Mouse (Mus musculus): Measurements from ENCODE around the gene Tnni3.

The Tnni3 gene

DNA sequence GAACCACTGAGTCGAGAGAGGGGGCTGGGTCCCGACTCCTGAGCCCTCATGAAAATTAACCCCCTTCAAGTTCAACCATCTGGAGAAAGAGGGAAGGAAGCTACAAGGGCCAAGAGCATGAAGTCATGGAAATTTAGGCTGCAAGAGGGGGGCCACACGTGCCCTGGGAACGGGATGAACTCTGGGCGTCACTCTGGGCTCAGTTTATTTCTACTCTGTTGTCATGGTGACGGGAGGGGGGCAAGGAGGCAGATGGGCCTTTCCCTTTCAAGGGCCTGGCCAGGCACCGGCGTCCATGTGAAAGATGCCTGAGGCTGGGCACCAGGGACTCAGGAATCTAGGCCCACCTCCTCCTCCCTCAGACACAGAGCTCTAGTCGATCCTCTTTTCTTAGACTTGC lies 25.8 kb downstream of the Tnni3 start:
- no peak for DNase-seq (ENCODE audit: low read depth, low spot score)

GRCm38 (mm10) chr7:4497271-4497903 lies 26.6 kb downstream of the Tnni3 start:
- no peak for DNase-seq (ENCODE audit: low read depth, low spot score)

GRCm38 (mm10) chr7:4496468-4496867 lies 27.6 kb downstream of the Tnni3 start:
- no peak for DNase-seq (ENCODE audit: low read depth, low spot score)

DNA sequence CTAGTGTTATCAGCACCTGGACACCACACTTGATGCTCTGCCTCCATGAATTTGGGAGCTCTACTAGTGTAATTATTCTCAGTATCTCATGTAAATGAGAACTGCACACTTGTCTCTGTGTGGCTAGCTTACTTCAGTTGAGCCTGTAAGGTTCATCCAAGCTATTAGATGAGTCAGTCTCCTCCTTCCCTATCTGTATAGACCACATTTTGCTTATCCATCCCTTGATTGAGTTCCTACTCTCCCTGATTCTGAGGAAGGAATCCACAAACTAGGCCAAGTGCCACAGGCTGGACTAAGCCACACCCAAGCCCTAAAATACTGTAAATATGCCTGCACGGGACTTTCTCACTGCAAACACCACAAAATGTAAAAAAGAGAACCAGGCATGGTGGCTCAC lies 30.0 kb downstream of the Tnni3 start:
- no peak for DNase-seq (ENCODE audit: low read depth, low spot score)

GRCm38 (mm10) chr7:4492284-4493224 lies 31.5 kb downstream of the Tnni3 start:
- DNase-seq (ENCODE audit: low read depth, low spot score), result no peak

- no peak for DNase-seq (ENCODE audit: low read depth, low spot score)
Measured at GRCm38 (mm10) chr7:4491308-4491707, 32.7 kb downstream of the Tnni3 start.

GRCm38 (mm10) chr7:4482281-4482680 lies 41.7 kb downstream of the Tnni3 start:
- DNase-seq (ENCODE audit: low read depth, low spot score), result no peak

GRCm38 (mm10) chr7:4479674-4480073 lies 44.4 kb downstream of the Tnni3 start:
- DNase-seq (ENCODE audit: low read depth, low spot score), result no peak

- no peak for DNase-seq (ENCODE audit: low read depth, low spot score)
Measured at GRCm38 (mm10) chr7:4478796-4479291, 45.2 kb downstream of the Tnni3 start.

- DNase-seq (ENCODE audit: low read depth, low spot score), result peak; percentile 56
Measured at GRCm38 (mm10) chr7:4478021-4478795, 45.8 kb downstream of the Tnni3 start.

DNA sequence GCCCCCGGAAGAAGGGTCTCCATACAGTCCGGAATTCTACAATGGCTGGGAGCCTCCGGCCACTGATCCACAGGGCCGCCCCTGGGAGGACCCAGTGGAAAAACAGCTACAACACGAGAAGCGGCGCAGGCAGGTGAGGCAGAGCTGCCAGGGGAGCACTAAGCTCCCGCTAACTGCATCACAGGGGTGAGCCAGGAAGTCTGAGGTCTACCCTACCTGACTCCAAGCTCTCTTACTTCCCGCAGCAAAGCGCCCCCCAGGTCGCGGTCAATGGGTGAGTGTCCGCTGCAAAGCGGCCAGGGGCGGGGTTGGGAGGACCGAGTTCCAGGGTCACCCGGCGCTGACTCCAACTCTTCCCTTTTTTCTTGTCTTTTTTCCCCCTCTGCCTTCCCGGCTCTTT lies 50.1 kb downstream of the Tnni3 start:
- no peak for DNase-seq (ENCODE audit: low read depth, low spot score)

DNA sequence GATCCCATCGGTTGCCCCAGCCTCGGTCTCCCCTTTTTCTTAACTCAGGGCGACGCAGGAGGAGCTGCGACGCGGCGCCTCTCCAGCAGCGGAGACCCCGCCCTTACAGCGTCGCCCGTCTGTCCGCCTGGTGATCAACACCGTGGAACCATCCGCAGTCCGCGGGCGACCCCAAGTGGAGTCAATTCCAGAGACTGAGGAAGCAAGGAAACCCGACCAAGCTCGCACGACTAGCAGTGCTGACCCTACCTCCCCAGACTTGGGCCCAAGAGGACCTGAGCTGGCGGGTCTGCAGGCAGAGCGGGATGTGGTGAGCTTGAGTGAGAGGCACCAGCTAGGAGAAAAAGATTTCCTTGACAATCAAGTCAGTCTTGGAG lies 52.9 kb downstream of the Tnni3 start:
- peak; percentile 38 for DNase-seq (ENCODE audit: low read depth, low spot score)

- peak; percentile 32 for DNase-seq (ENCODE audit: low read depth, low spot score)
Measured at GRCm38 (mm10) chr7:4470275-4471178, 53.5 kb downstream of the Tnni3 start.
